Mouse (Mus musculus) heart, postnatal 0 days (tissue): ENCODE measurements around the gene Wdpcp. TPM values are rescaled to one million over a fixed set of nuclear protein-coding genes. Genes with fewer than 3 reads are reported as not detected.

Experiments
- ATAC-seq: fragments of 200-750 bp; cut with Nextera tagmentation; 2 replicates; pipeline ENCODE4 v1.8.0; 2017; ENCODE audit warnings: low read depth, moderate number of reproducible peaks, moderate library complexity; ENCODE audit not compliant: insufficient read depth
- DNase-seq: peaks from one replicate; pipeline ENCODE4 v3.0.0-alpha.2; 2016; ENCODE audit warnings: low spot score
- H3K27ac ChIP-seq: fragments of 300-500 bp; sonication (generic); 2 replicates; pipeline ENCODE4 v1.5.1; 2014; ENCODE audit warnings: low read depth, mild to moderate bottlenecking
- H3K27me3 ChIP-seq: fragments of 300-500 bp; sonication (generic); 2 replicates; pipeline ENCODE4 v1.6.1; 2014; ENCODE audit warnings: low read length, mixed read lengths; ENCODE audit not compliant: control insufficient read depth, insufficient read depth
- H3K36me3 ChIP-seq: fragments of 300-500 bp; sonication (generic); replicated peaks from 2 replicates; pipeline ENCODE4 v1.6.1; 2014; ENCODE audit warnings: low read length, mixed read lengths; ENCODE audit not compliant: control insufficient read depth, insufficient read depth
- H3K4me1 ChIP-seq: fragments of 300-500 bp; sonication (generic); 2 replicates; pipeline ENCODE4 v1.6.1; 2014; ENCODE audit warnings: antibody characterized with exemption; ENCODE audit not compliant: control insufficient read depth, insufficient read depth
- H3K4me2 ChIP-seq: fragments of 300-500 bp; sonication (generic); 2 replicates; pipeline ENCODE4 v1.6.1; 2014; ENCODE audit warnings: low read depth, mild to moderate bottlenecking, low read length, moderate library complexity
- H3K4me3 ChIP-seq: fragments of 300-500 bp; sonication (generic); 2 replicates; pipeline ENCODE4 v1.5.1; 2014; ENCODE audit warnings: low read depth, low read length
- H3K9ac ChIP-seq: fragments of 300-500 bp; sonication (generic); replicated peaks from 2 replicates; pipeline ENCODE4 v1.6.1; 2014; ENCODE audit warnings: low read depth, low read length, mixed read lengths
- H3K9me3 ChIP-seq: fragments of 300-500 bp; sonication (generic); replicated peaks from 2 replicates; pipeline ENCODE4 v1.6.1; 2016; ENCODE audit warnings: low read length; ENCODE audit not compliant: control insufficient read depth
- CTCF ChIP-seq: IDR thresholded peaks from 2 replicates; pipeline ENCODE4 v1.5.1; 2016; ENCODE audit warnings: antibody characterized with exemption, control low read depth, low read depth
- EP300 ChIP-seq: IDR thresholded peaks from 2 replicates; pipeline ENCODE4 v1.6.1; 2016; ENCODE audit warnings: antibody characterized with exemption, low read depth
- WGBS: fragments of 180-500 bp; shearing (Covaris S2); extraction: QIAGEN DNeasy Blood & Tissue Kit; methylation state at CpG from one replicate; pipeline ENCODE4 v1.1.7; 2014; 5-methylcytosine and 5-hydroxymethylcytosine counted together
- polyA plus RNA-seq: library from polyadenylated mRNA; unstranded; fragments of >200 nt; fragmentation: Nextera tagmentation; extraction: Ambion mirVana; gene quantifications from 2 replicates; pipeline ENCODE4 v1.2.1, GENCODE M21; 2015
- total RNA-seq: library from RNA; depleted of rRNA; stranded (reverse); fragments of >200 nt; gene quantifications from 2 replicates; pipeline ENCODE4 v1.2.3, GENCODE M21; 2014; ENCODE audit warnings: low replicate concordance

Wdpcp gene
- total and polyA plus RNA-seq, 2 experiments from 2014 or later, result 4.0 to 5.8 TPM

DNA sequence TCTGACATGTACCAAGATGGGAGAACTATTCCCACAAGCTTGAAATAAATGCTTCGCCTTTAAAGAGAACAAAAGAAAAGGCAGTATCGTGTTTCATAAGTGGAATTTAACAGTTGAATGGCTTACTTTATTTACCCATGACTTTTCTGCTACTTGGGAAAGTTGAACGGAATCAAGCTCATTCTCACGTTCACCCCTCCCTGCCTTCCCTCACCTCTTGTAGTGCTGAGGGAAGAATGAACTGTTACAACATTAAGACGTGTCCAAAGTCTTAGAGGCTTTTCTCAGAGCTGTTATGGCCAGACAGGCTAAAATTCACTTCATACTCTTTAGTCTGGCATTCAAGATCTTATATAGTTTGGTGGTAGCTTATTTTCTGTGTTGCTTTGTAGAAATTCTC is 30.5 kb downstream of the Wdpcp start:
- Histone ChIP-seq H3K9me3 (0 out of 2 replicates have a peak, but pooled peaks cover 3% of the 10 kb centered on the region), H3K27ac (no peak overlapping the region), H3K36me3 (no peaks in the 10 kb centered on the region), H3K27me3 (no peaks in the 10 kb centered on the region), H3K4me1 (no peaks in the 10 kb centered on the region), H3K4me2 (no peak overlapping the region), H3K4me3 (no peak overlapping the region), H3K9ac (no peak overlapping the region)
- no peak for TF ChIP-seq EP300
- TF ChIP-seq CTCF, result no peak
- 67% methylated on average over 5 of the region's 5 CpGs for WGBS
- no peak for ATAC-seq
- DNase-seq, result no peak

DNA sequence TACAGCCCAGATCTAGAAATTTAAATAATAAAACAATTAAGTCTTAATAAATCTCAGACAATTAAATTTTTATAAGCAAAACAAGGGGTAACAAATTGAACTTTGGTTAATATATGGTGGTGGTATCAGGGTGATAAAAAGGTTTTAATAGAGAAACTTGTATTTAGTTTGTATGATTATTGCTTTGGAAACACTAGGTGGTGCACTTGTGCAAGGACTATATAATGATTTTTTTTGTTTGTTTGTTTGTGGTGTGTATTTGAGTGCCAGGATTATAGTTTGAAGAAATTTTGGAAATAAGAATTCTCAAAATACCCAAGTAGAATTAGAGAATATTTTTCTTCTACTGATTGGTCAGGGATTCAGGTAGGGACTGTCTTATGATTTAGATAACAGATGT is 43.9 kb downstream of the Wdpcp start:
- Histone ChIP-seq H3K36me3 (no peaks in the 10 kb centered on the region), H3K9me3 (no peaks in the 10 kb centered on the region), H3K4me2 (no peak overlapping the region), H3K27ac (no peak overlapping the region), H3K9ac (no peak overlapping the region), H3K4me3 (no peak overlapping the region), H3K4me1 (no peaks in the 10 kb centered on the region), H3K27me3 (no peaks in the 10 kb centered on the region)
- DNase-seq, result no peak
- TF ChIP-seq EP300, result no peak
- TF ChIP-seq CTCF, result peak; percentile 45
- ATAC-seq, result no peak

DNA sequence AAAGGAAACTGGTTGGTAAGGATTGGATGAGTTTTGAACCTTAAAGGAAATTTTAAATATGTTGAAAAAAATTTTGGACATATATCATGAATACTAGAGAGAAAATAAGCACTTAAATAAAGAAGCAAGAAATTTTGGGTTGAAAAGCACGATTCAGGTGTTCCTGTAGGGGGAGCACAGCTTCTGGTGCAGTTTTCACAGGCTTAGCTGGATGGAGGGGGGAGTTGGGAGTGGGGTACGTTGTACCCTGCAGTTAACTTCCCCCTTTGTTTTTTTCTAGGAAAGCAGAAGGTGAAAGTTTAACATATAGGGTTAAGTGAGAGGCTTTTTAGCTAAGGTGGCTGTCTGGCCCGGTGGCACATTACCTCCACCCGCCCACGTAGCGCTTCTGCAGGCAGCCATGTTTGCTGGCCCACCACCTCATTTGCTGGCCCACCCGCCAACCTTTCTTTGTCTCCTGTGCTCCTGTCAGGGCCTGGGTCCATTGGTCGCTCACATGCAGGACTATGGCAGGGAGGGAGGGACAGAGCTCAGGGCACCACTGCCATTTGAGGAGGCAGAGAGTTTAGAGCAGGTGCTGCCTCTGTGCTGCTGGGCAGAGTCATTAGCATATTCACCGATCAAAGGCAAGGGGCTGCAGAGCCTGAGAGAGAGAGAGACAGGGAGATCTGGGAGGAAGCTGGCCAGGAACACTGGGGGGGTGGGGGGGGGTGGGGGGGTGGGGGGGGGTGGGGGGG is 62.3 kb downstream of the Wdpcp start:
- DNase-seq (no peak), ATAC-seq (no peak)
- Histone ChIP-seq H3K4me3 (no peak overlapping the region), H3K9me3 (no peaks in the 10 kb centered on the region), H3K9ac (no peak overlapping the region), H3K4me1 (peaks cover 4% of the 10 kb centered on the region; the same call in 1 of the 2 replicates), H3K36me3 (no peaks in the 10 kb centered on the region), H3K27me3 (no peaks in the 10 kb centered on the region), H3K27ac (no peak overlapping the region), H3K4me2 (no peak overlapping the region)
- TF ChIP-seq CTCF (no peak), EP300 (no peak)
- WGBS, result 78% methylated on average over 9 of the region's 9 CpGs

DNA sequence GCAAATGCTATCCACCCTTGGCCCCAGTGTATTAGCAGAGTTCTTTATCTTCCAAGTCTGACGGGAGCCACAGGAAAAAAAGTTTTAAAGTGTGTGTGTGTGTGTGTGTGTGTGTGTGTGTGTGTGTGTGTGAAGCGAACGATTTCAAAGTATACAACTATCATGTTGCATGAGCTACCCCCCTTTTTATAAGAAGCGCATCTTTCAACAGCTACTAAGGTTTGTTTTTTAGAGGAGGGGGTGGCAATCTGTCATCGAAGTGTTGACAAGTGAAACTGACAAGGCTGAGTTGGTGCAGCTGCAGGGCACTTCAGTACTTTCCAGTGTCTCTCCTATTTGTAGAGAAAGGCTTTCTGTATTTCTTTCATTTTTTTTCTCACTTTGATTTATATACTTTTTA is 66.3 kb downstream of the Wdpcp start:
- Histone ChIP-seq H3K9me3 (no peaks in the 10 kb centered on the region), H3K4me2 (peak overlapping the region; percentile 40), H3K27ac (no peak overlapping the region), H3K4me1 (peaks cover 9% of the 10 kb centered on the region), H3K9ac (0 out of 2 replicates have a peak overlapping the region, but pooled peaks have one; percentile 1), H3K36me3 (no peaks in the 10 kb centered on the region), H3K27me3 (no peaks in the 10 kb centered on the region), H3K4me3 (peak overlapping the region; percentile 13; the same call in 1 of the 2 replicates)
- DNase-seq (peak; percentile 28), ATAC-seq (0 out of 2 replicates have a peak, but pooled peaks have one; percentile 33)
- no peak for TF ChIP-seq CTCF
- 11% methylated on average over 5 of the region's 5 CpGs for WGBS

DNA sequence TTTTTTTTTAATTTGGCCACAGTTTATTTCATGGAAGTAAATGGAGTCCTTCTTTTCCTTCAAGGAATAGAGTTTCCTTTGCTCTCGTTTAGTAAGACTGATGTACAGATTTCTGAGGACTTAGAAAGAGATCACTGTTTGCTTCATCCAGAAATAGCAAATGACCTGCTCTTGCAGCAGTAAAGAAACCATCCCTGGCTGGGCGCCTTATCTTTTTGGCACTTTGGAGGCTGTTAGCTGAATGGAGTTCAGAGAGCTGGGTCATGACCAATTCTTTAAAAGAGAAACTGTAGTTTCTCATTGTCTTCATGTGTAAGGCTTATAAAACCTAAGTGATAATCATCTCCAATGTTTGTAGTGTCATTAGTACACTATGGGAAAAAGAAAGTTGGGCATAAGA is 67.5 kb downstream of the Wdpcp start:
- no peak for TF ChIP-seq CTCF
- TF ChIP-seq EP300, result no peak
- DNase-seq, result peak; percentile 84
- Histone ChIP-seq H3K4me2 (no peak overlapping the region), H3K36me3 (no peaks in the 10 kb centered on the region), H3K27me3 (no peaks in the 10 kb centered on the region), H3K9me3 (no peaks in the 10 kb centered on the region), H3K4me3 (no peak overlapping the region), H3K4me1 (peaks cover 14% of the 10 kb centered on the region), H3K27ac (no peak overlapping the region; the same call in 1 of the 2 replicates), H3K9ac (no peak overlapping the region)
- WGBS, result 10% methylated on average over 2 of the region's 2 CpGs
- ATAC-seq, result peak; percentile 76

DNA sequence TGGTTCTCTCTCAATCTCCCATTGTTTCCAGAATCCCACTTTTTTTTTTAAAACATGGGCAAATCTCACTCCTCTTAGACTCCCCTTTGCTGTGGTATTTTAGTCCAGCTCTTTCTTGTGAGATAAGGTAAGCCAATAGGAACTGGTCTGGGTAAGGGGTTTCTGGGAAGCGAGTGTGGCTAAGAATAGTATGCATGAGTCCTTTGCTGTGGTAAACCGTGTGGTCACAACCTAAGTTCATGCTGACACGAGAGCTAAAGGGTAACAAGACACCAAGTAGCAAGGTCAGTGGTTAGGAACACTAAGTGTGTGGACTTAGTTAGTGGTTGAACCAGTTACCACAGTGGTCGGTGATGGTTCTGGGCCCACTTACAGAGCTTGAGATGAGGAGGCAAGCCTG is 72.2 kb downstream of the Wdpcp start:
- no peak overlapping the region for H3K9ac ChIP-seq
- H3K9me3 ChIP-seq, result no peaks in the 10 kb centered on the region
- H3K27ac ChIP-seq, result peak overlapping the region; percentile 28; the same call in 1 of the 2 replicates
- 35% methylated on average over 4 of the region's 4 CpGs for WGBS
- H3K27me3 ChIP-seq, result no peaks in the 10 kb centered on the region
- DNase-seq (peak; percentile 40), ATAC-seq (peak; percentile 70)
- TF ChIP-seq CTCF, result no peak
- TF ChIP-seq EP300, result no peak
- H3K4me1 ChIP-seq, result peaks cover 10% of the 10 kb centered on the region
- no peak overlapping the region for H3K4me3 ChIP-seq
- H3K36me3 ChIP-seq, result no peaks in the 10 kb centered on the region
- H3K4me2 ChIP-seq, result no peak overlapping the region
